Mouse (Mus musculus) forebrain, postnatal 0 days (tissue): Measurements from ENCODE around the gene Hoxc5. TPM values are rescaled to one million over a fixed set of nuclear protein-coding genes. Genes with fewer than 3 reads are reported as not detected.
A peak's percentile ranks its signal among the peaks of the same experiment; 100 is the strongest.

Experiments used
- ATAC-seq: fragments of 200-750 bp; cut with Nextera tagmentation; 2 replicates; pipeline ENCODE4 v1.8.0; 2017; ENCODE audit warnings: mild to moderate bottlenecking, moderate library complexity
- DNase-seq: peaks from one replicate; pipeline ENCODE4 v3.0.0-alpha.2; 2015
- H3K27ac ChIP-seq: fragments of 300-500 bp; sonication (generic); 2 replicates; pipeline ENCODE4 v1.5.1; 2014; ENCODE audit warnings: low read depth, mild to moderate bottlenecking, antibody characterized with exemption, low read length, moderate library complexity, mixed read lengths
- H3K27me3 ChIP-seq: fragments of 300-500 bp; sonication (generic); 2 replicates; pipeline ENCODE4 v1.6.1; 2014; ENCODE audit warnings: mild to moderate bottlenecking, low read length, mixed read lengths; ENCODE audit not compliant: insufficient read depth
- H3K36me3 ChIP-seq: fragments of 300-500 bp; sonication (generic); 2 replicates; pipeline ENCODE4 v1.6.1; 2014; ENCODE audit warnings: mild to moderate bottlenecking, moderate library complexity; ENCODE audit not compliant: insufficient read depth
- H3K4me1 ChIP-seq: fragments of 300-500 bp; sonication (generic); 2 replicates; pipeline ENCODE4 v1.6.1; 2014; ENCODE audit warnings: antibody characterized with exemption; ENCODE audit not compliant: insufficient read depth
- H3K4me2 ChIP-seq: fragments of 300-500 bp; sonication (generic); 2 replicates; pipeline ENCODE4 v1.6.1; 2014; ENCODE audit warnings: low read depth, mild to moderate bottlenecking, moderate library complexity
- H3K4me3 ChIP-seq: fragments of 300-500 bp; sonication (generic); 2 replicates; pipeline ENCODE4 v1.5.1; 2014; ENCODE audit warnings: low read depth, low read length, mixed read lengths
- H3K9ac ChIP-seq: fragments of 300-500 bp; sonication (generic); 2 replicates; pipeline ENCODE4 v1.6.1; 2014; ENCODE audit warnings: mild to moderate bottlenecking
- H3K9me3 ChIP-seq: fragments of 300-500 bp; sonication (generic); 2 replicates; pipeline ENCODE4 v1.6.1; 2016; ENCODE audit warnings: low read length
- CTCF ChIP-seq: sonication (generic); IDR thresholded peaks from 2 replicates; pipeline ENCODE4 v1.5.1; 2016; ENCODE audit warnings: antibody characterized with exemption, control low read depth, low read depth
- WGBS: fragments of 180-500 bp; shearing (Covaris S2); extraction: QIAGEN DNeasy Blood & Tissue Kit; methylation state at CpG from one replicate; pipeline ENCODE4 v1.1.7; 2014; 5-methylcytosine and 5-hydroxymethylcytosine counted together
- polyA plus RNA-seq: library from polyadenylated mRNA; unstranded; fragments of >200 nt; fragmentation: Nextera tagmentation; extraction: Ambion mirVana; gene quantifications from 2 replicates; pipeline ENCODE4 v1.2.1, GENCODE M21; 2015
- total RNA-seq: library from RNA; depleted of rRNA; stranded (reverse); fragments of >200 nt; gene quantifications from 2 replicates; pipeline ENCODE4 v1.2.3, GENCODE M21; 2014

Gene Hoxc5
- total and polyA plus RNA-seq, 2 experiments from 2014 or later, result not detected

GRCm38 (mm10) chr15:102936279-102936972 lies 30.8 kb upstream of the Hoxc5 start, which contains the start of gene Hoxc12:
Hoxc12 (plus strand) TSS chr15:102936757.
- Histone ChIP-seq H3K9ac (no peak within 1 kb of the TSS), H3K27ac (no peak within 1 kb of the TSS), H3K4me1 (no peaks in the 10 kb centered on the region), H3K4me2 (no peak within 1 kb of the TSS), H3K36me3 (no peaks in the 10 kb centered on the region), H3K27me3 (peaks cover 98% of the 10 kb centered on the region), H3K9me3 (no peaks in the 10 kb centered on the region), H3K4me3 (no peak within 1 kb of the TSS)
- 3% methylated on average over 31 of the region's 31 CpGs for WGBS
- ATAC-seq (no peak), DNase-seq (no peak)
- TF ChIP-seq CTCF, result no peak

DNA sequence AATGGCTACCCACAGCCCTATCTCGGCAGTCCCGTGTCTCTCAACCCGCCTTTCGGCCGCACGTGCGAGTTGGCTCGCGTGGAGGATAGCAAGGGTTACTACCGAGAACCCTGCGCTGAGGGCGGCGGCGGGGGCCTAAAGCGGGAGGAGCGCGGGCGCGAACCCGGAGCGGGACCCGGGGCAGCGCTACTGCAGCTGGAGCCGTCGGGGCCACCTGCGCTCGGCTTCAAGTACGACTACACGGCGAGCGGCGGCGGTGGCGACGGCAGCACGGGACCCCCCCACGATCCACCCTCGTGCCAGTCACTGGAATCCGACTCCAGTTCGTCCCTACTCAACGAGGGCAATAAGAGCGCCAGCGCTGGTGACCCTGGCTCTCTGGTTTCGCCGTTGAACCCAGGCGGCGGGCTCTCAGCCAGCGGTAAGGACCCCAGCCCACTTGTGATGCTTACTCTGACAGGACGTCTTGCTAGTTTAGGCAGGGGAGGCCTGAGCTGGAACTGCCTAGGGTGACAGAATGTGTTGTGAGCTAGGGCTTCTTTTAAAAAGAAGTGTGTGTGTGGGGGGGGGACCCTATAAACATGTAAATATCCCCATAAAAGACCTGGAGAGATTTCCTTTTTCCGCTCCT lies 30.1 kb upstream of the Hoxc5 start:
- 4% methylated on average over 50 of the region's 50 CpGs for WGBS
- no peak overlapping the region for H3K27ac ChIP-seq
- no peak overlapping the region for H3K4me3 ChIP-seq
- H3K36me3 ChIP-seq, result no peaks in the 10 kb centered on the region
- no peak for ATAC-seq
- peaks cover 98% of the 10 kb centered on the region for H3K27me3 ChIP-seq
- no peak overlapping the region for H3K9ac ChIP-seq
- no peak for DNase-seq
- no peaks in the 10 kb centered on the region for H3K4me1 ChIP-seq
- no peak for TF ChIP-seq CTCF
- H3K9me3 ChIP-seq, result no peaks in the 10 kb centered on the region
- no peak overlapping the region for H3K4me2 ChIP-seq

- no peaks in the 10 kb centered on the region for H3K36me3 ChIP-seq
- H3K4me3 ChIP-seq, result no peak overlapping the region
- no peak overlapping the region for H3K9ac ChIP-seq
- no peak for DNase-seq
- no peaks in the 10 kb centered on the region for H3K4me1 ChIP-seq
- 2% methylated on average over 34 of the region's 34 CpGs for WGBS
- ATAC-seq, result no peak
- H3K27ac ChIP-seq, result no peak overlapping the region
- peaks cover 98% of the 10 kb centered on the region for H3K27me3 ChIP-seq
- no peak for TF ChIP-seq CTCF
- no peak overlapping the region for H3K4me2 ChIP-seq
- H3K9me3 ChIP-seq, result no peaks in the 10 kb centered on the region
Observed at GRCm38 (mm10) chr15:102939256-102940155, 27.7 kb upstream of the Hoxc5 start.

DNA sequence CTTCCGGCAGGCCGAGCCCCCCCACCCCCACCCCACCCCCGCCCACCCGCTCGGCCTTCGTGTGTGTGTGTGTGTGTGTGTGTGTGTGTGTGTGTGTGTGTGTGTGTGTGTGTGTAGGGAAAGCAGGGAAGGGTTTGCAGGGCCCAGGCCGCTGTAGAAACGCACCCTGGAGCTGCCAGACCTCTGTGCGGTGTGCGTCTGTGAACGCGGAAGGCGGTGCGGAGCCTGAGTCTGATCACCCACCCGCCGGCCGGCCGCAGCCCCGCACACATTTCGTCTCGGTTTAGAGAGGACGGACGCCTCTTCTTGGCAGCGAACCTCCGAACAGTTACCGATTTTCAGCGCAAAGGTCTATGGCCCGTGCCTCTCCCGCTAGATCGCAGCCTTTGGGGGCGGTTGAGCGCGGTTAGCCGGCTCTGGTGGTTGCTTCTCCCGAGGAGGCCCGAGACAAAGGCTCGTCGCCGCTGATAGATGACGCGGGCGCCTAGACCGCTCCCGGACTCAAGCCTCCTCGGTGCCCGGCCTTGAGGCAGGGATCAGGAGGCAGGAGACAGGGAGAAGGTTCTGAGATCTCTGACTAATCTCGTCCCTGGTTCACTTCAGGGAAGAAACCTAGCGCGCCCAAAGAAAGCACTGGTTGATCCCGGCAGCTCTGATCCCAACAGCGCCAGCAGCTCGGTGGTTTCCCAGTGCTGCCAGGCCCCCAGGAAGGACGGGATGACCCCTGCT lies 24.3 kb upstream of the Hoxc5 start:
- no peak overlapping the region for H3K9ac ChIP-seq
- H3K27ac ChIP-seq, result no peak overlapping the region
- peaks cover 98% of the 10 kb centered on the region for H3K27me3 ChIP-seq
- ATAC-seq (no peak; the same call in 1 of the 2 replicates), DNase-seq (no peak)
- H3K4me1 ChIP-seq, result no peaks in the 10 kb centered on the region
- H3K36me3 ChIP-seq, result no peaks in the 10 kb centered on the region
- no peaks in the 10 kb centered on the region for H3K9me3 ChIP-seq
- no peak; the same call in 1 of the 2 replicates for TF ChIP-seq CTCF
- peak overlapping the region; percentile 22 for H3K4me3 ChIP-seq
- peak overlapping the region; percentile 35 for H3K4me2 ChIP-seq
- 2% methylated on average over 49 of the region's 53 CpGs for WGBS

DNA sequence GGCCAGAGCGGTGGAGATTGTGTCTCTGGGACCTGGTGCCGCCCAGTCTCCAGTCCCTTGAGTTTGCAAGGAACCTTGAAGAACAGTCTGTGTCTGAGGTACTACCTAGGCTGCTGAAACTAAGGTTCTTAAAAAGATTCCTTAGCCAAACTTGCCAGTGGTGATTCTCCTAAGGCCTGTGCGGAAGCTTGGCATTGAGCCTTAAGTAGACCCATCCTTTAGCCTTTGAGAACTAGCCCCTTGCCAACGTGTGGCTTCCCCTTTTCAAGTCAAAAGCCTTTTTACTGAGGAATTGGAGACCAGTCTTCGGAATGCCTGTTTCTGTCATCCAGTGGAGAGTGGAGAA lies 23.8 kb upstream of the Hoxc5 start:
- no peak overlapping the region for H3K9ac ChIP-seq
- no peaks in the 10 kb centered on the region for H3K9me3 ChIP-seq
- TF ChIP-seq CTCF, result no peak
- H3K4me3 ChIP-seq, result 0 out of 2 replicates have a peak overlapping the region, but pooled peaks have one; percentile 22
- DNase-seq (no peak), ATAC-seq (no peak)
- peaks cover 98% of the 10 kb centered on the region for H3K27me3 ChIP-seq
- H3K4me2 ChIP-seq, result no peak overlapping the region
- no peak overlapping the region for H3K27ac ChIP-seq
- no peaks in the 10 kb centered on the region for H3K36me3 ChIP-seq
- H3K4me1 ChIP-seq, result no peaks in the 10 kb centered on the region
- 7% methylated on average over 5 of the region's 5 CpGs for WGBS

DNA sequence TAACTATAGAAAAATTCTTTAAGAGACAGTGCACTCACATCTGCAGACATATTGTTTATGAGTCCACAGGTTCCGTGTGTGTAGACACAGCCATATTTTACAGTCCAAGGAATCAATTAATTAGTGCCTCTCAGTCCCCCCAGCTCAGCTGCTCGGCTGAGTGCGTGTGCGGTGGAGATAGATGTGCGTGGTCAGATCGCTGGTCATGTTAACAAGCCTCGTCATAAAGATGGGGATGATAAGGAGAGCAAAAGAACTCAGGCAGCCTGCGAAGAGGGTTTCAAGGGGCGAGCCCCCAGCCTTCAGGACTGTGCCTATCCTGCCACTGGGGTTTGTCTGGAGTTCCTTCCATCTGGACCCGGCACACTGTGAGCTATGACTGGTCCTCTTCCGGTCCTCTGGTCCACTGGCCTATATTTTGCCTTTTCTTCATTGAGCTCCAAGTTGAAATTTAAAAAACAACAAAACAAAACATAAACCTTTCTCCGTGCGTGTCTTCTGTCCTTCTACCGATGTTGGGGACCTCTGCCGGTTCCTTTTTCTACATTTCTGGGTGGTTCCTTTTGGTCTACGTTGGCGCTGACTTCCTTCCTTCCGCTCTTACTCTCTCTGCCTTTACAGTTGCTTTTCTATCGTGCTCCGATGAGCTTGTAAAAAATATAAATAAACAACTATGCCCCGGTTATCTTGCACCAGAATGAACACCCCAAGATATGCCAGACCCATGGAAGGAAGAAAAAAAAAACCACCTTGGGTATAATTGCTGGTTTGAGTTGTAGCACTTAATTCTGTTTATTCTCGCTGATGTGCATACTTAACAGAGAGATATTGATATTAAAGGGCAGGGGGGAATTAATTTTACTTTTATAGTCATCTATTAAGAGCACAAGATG lies 21.8 kb upstream of the Hoxc5 start:
- Histone ChIP-seq H3K4me3 (no peak overlapping the region), H3K9ac (no peak overlapping the region), H3K4me2 (no peak overlapping the region), H3K27me3 (peaks cover 98% of the 10 kb centered on the region), H3K4me1 (no peaks in the 10 kb centered on the region), H3K27ac (no peak overlapping the region), H3K9me3 (no peaks in the 10 kb centered on the region), H3K36me3 (no peaks in the 10 kb centered on the region)
- DNase-seq (no peak), ATAC-seq (no peak)
- 10% methylated on average over 22 of the region's 22 CpGs for WGBS
- TF ChIP-seq CTCF, result no peak
